Mouse (Mus musculus): Measurements from ENCODE around the gene Dlg2.

Dlg2 gene

DNA sequence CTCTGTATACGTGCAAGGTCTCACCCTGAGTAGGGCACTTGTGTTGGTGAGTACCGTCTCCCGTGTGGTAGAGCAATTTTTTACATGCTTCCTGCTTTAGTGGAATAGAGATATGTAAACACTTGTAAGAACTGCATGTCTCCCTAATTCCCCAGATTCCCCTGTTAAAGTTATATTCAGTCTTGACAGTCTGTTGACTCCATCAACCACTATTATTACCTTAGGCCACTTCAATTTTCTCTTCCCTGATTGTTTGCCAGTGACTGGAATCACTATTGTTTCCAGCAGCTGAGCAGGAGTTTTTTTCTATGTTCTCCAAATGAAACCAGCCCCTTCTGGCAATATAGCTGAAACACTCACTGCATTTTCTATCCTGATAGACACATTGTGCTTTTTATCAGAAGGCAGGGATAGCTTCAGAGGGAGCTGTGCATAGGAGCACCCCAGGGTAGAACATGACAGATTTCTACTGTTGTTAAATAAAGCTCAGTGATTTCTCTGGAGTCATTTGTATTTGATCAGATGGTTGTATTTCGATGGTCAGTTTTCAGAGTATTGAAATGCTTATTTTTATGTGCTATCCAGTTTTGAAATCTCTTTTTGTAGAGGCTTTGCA lies 1314.6 kb downstream of the Dlg2 start:
- DNase-seq: no peak

GRCm38 (mm10) chr7:91806632-91807031 lies 1330.2 kb downstream of the Dlg2 start:
- no peak for DNase-seq

DNA sequence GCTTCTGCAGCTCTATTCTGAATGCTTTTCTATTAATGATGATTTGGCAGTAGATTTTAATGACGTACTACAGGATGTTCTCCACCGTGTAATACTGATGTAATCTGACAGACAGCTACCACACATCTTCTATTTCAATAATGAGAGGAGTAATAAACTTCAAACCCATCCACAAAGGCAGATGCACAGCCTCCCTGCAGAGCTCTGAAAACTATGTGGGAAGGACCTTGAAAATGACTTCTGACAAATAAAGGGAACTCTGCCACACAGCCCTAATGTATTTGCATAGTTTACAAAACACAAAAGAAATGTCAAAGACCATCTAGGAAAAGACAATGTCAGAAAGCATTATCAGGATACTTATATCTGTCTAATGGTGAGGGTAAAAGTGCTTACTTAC lies 1334.3 kb downstream of the Dlg2 start:
- no peak for DNase-seq

DNA sequence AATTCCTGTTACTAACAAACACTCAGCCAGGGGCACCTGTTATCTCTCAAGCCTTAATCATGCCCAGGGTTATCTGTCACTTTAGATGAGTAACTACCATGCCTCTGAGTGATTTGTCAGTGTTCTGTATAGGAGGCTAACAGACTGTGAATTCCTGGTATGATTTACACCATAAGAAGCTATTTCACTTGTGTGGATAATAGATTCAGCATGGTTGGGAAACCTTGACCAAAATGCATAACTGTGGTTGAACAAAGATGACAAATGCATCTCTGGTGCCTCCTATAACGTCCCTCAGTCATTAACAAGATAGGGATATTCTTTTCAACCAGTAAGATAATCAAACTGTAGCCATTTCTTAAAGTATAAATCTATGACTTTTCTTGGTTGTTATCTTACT lies 1341.5 kb downstream of the Dlg2 start:
- DNase-seq: no peak

DNA sequence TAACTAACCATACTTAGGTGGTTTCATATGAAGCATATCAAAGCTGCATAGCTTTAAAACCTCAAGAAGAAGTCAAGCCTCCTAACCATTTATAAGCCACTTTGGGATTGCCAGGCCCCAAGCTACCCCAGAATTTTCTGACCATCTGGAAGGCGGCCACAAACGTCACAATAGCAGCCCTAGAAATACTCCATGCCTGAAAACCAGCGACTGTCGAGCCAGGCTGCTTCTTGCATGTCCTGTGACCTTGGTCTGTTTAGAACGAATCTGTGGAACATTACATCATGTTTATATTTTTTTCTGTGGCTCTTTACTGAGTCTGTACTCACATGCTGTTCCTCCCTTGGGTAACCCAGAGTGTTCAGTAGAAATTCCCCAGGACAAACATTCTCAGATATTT lies 1355.7 kb downstream of the Dlg2 start:
- DNase-seq: no peak

GRCm38 (mm10) chr7:91845723-91846122 lies 1369.3 kb downstream of the Dlg2 start:
- no peak for DNase-seq

DNA sequence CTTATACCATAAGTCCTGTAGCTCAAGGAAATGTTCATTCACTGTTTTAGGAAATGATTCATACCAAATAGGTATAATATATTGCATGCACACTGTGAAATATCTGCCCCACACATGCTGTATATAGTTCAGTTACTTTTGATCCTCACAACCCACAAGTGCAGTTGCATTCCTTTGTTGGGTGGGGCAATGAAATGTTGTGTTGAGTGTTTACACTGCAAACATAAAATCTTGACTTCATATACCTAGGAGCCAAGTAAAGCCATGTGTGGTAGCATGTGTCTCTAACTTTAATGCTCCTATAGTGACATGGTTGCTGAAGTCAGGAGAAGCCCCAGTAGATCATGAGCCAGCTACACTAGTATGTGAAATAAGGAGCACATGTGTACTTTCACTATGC lies 1372.9 kb downstream of the Dlg2 start:
- DNase-seq: no peak

GRCm38 (mm10) chr7:91853653-91854052 lies 1377.2 kb downstream of the Dlg2 start:
- DNase-seq: no peak

GRCm38 (mm10) chr7:91856931-91857330 lies 1380.5 kb downstream of the Dlg2 start:
- no peak for DNase-seq

DNA sequence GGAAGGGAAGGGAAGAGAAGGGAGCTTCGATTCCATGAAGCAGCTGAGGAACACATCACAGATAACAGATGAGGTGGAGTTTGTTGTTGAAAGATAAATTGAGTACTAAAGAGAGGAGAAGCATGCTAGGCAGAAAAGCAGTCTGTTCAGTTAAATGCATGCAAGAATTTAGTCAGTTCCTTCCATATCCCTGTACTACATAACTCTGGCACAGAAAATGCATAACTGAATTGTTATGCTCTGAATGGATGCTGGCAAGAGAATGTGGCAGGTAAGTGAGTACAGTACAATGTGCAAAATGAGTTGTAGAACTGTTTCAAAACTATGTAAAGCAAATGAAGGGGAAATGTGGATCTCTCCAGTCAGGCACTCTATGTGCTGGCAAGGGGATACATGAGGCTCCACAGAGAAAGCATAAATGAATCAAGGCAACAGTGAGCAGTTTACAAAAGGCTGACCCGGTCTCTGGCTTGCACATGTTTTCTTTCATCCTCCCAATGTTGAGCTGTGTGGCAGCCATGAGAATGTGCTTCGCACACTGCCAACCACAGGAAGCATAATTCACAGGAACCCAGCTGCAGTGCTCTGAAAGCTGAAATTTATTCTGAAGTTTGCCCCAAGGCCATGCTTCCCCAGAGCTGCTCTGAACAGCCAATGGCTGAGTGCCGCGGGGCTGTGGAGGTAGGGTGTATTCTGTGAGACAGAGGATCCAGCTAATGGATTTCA lies 1386.5 kb downstream of the Dlg2 start:
- DNase-seq: no peak

DNA sequence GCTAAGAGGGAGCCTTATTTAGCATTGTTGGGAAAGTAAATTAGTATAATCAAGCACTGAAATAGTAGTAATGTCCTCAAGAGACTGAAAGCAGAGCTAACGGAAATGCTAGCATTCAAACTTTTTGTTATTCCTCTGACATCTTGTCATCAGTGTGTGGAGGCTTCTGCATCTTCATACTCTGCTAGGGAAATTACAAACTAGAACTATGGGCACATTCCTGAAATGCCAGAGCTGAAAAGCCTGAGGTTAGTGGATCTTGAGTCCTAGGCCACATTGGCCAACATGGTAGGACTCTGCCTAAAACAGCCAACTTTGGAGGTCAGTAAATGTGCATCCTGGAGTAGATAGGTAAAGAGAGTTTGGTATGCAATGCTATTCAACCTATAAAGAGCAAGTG lies 1392.4 kb downstream of the Dlg2 start:
- no peak for DNase-seq

DNA sequence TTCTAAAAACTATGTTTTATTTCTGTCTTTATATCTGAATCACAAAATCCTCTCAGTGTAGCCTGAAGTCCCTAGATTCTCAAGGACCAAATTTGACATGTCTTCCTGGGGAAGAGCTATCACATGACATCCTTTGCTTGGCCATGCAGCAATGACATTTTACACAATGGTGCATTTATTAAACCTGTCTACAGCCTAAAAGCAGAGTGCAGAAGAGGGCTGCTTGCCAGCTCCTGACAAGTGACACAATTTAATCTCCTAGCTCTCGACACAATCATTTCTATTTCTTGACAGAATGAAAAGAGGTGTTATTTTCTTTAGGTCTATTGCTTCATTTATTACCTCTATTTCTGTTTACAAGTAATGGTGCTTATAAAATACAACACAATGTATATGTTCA lies 1400.4 kb downstream of the Dlg2 start:
- no peak for DNase-seq

DNA sequence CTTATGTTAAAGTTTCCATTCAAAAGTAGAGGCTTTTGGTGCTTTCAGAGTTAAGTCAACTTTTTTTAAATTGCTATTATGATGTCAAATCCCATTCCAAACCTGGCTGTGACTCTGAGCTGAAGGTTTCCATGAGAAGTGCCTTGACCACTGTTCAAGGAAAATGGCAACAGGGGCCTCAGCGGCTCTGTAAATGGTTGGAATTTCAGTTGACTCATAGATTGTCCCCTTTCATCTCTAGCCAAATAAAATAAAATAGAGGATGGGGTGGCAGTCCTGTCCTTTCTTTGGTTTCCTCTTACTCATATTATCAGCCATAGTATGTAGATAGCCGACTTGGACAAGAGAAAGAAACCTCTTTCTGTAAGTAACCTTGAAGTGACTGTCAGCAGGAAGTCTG lies 1401.3 kb downstream of the Dlg2 start:
- no peak for DNase-seq

- DNase-seq: no peak
Measured at GRCm38 (mm10) chr7:91886336-91886735, 1409.9 kb downstream of the Dlg2 start.

DNA sequence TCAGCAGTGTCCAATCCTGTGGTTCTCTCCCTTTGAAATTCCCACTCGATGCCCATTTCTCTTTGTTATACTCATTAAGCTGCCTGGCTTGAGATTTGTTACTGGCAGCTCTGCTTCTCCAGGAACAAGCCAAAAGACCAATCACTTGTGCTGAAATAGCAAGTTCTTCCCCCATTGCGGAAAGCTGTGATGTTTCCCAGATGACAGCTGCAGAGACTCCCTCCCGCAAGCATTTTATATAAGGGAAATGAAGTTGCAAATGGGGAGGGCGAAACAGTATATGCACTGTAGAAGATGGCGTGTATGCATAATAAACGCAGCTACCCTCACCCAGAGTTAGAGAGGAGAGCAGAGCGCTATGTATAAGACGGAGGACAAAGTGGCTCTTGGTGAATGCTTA lies 1417.5 kb downstream of the Dlg2 start:
- no peak for DNase-seq

DNA sequence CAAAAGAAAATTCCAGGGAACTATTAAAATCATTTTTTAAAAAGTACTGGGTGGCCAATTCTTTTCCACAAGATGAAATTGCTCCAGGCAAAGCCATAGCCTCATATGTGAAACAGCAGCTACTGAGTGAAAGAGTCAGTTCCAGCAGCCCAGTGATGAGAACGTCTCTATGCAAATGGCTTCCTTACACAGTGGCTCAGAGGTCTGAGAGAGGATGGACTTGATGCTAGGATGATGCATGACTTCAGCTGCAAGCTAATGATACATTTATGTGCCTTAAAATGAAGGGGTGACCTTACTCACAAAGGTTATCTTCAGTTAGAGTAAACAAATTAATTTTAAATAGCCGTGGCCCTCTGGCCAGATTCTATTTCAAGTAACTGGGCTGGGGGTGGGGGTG lies 1420.5 kb downstream of the Dlg2 start:
- DNase-seq: no peak

- no peak for DNase-seq
Measured at GRCm38 (mm10) chr7:91897509-91897908, 1421.0 kb downstream of the Dlg2 start.

GRCm38 (mm10) chr7:91902503-91902902 lies 1426.0 kb downstream of the Dlg2 start:
- DNase-seq: no peak

GRCm38 (mm10) chr7:91916809-91917208 lies 1440.3 kb downstream of the Dlg2 start:
- DNase-seq: no peak

GRCm38 (mm10) chr7:91919099-91919498 lies 1442.6 kb downstream of the Dlg2 start:
- DNase-seq: peak; percentile 51

- no peak for DNase-seq
Measured at GRCm38 (mm10) chr7:91919738-91920137, 1443.3 kb downstream of the Dlg2 start.

GRCm38 (mm10) chr7:91934881-91935597 lies 1458.6 kb downstream of the Dlg2 start:
- peak; percentile 86 for DNase-seq

- no peak for DNase-seq
Measured at GRCm38 (mm10) chr7:91936193-91936592, 1459.7 kb downstream of the Dlg2 start.

DNA sequence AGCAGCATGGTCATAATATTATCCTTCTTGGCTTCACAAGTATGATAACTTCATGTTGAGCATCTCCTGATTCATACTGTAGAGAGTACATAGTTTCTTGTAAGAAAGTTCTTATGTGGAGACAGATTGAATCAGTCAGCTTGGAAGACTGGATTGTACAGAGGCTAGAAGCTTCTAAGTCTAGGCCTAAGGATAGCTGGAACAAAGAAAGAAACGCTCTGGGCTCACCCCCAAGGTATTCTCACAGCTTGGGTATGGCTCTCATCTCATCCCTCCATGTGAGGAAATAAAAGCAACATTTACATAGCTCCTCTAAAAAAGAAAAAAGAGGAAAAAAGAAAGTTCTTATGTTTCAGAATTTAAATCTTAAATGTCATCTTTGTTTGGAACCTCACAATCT lies 1466.8 kb downstream of the Dlg2 start:
- DNase-seq: no peak

All from layer of hippocampus, adult 9-11 months (tissue).